8 mouse cellular contexts compared by ENCODE assay signal in the genomic region with DNA sequence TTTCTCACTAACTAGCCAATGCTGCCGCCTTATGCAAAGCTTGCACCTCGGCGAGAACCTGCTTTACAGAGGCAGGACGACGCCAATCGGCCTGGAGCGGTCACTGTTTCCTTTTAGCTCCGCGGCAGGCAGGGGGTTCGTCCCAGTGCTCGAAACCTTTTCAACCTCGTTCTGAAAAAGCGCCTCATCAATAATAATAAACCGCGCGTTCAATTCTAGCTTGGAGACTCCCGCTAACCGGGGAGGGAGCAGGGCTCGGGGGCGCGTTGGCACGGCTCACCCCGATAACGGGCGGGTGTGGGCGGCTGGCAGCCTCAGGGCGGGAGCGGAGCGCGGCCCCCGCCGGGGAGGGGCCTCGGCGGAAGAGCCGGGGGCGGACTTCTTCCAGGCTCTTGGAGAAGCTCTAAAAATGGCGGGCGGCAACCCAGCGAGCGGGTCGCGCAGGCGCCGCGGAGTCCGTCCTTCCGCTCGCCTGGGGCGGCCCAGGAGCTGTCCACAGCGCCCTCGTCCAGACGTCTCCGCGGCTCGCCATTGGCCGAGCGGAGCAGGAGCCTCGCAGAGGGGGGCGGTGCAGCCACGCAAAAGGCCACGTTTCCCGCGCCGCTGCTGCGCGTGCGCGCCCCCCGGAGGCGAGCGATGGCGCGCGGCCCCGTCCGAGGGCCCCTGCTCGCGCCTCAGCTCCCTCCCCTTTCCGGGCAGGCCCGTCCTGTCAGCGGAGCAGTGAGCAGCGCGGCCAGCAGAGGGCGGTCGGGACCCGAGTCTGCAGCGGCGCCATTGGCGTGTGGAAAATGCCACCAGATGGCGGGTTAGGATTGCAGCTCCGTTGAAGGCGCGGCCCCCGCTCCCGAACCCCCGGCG. TPM values are rescaled to one million over a fixed set of nuclear protein-coding genes. Genes with fewer than 3 reads are reported as not detected.
DNase-seq lines count a peak whose midpoint lies in the region; ATAC-seq and TF ChIP-seq lines count a peak whose summit lies in the region.

No protein-coding gene starts in this region.

- H3K27ac ChIP-seq in MEL (ENCODE audit: control insufficient read depth, low read depth, low read length), result peak overlapping the region; percentile 95
- peak overlapping the region; percentile 93 for H3K27ac ChIP-seq in cerebellum, adult 2 months (ENCODE audit: insufficient read depth, low read length)
- peak overlapping the region; percentile 99 for H3K27ac ChIP-seq in forebrain, postnatal 0 days (ENCODE audit: low read depth, low read length)
- H3K27ac ChIP-seq in lung, embryonic 15.5 days, result peak overlapping the region; percentile 100

- H3K27me3 ChIP-seq in MEL (ENCODE audit: control insufficient read depth in 1 of 2, insufficient read depth in 2 of 2, low read length in 2 of 2), result no peaks in the 10 kb centered on the region
- H3K27me3 ChIP-seq in cerebellum, adult 2 months (ENCODE audit: control insufficient read depth, insufficient read depth, low read length), result no peaks in the 10 kb centered on the region
- no peaks in the 10 kb centered on the region for H3K27me3 ChIP-seq in forebrain, postnatal 0 days (ENCODE audit: insufficient read depth, low read length)
- no peaks in the 10 kb centered on the region for H3K27me3 ChIP-seq in lung, embryonic 15.5 days

- peak; percentile 95 for ATAC-seq in forebrain, postnatal 0 days
- ATAC-seq in lung, embryonic 15.5 days (ENCODE audit: borderline replicate concordance, extremely low read depth, low FRiP score, low TSS enrichment), result peak; percentile 98

- peaks cover 34% of the 10 kb centered on the region for H3K79me2 ChIP-seq in MEL (ENCODE audit: control insufficient read depth, insufficient read depth, low read length, poor library complexity)

- no peaks in the 10 kb centered on the region for H3K9me3 ChIP-seq in MEL (replicated peaks; ENCODE audit: insufficient read depth, low read length)
- no peaks in the 10 kb centered on the region for H3K9me3 ChIP-seq in forebrain, postnatal 0 days (ENCODE audit: low read length)
- H3K9me3 ChIP-seq in lung, embryonic 15.5 days, result no peaks in the 10 kb centered on the region

- under 1% methylated on average over 93 of the region's 97 CpGs for WGBS in cerebellum, adult 2 months
- WGBS in forebrain, postnatal 0 days, result 1% methylated on average over 84 of the region's 97 CpGs
- under 1% methylated on average over 84 of the region's 97 CpGs for WGBS in lung, embryonic 15.5 days

- TF ChIP-seq POLR2A in MEL (IDR thresholded peaks at IDR 0.05; ENCODE audit: control insufficient read depth in 1 of 2, insufficient read depth in 1 of 2, low read depth in 1 of 2, low read length in 2 of 2, poor library complexity in 1 of 2), result peak; percentile 60 to 71; a peak in 3 of 4 replicates
- TF ChIP-seq POLR2A in cerebellum, adult 2 months (IDR thresholded peaks at IDR 0.05; ENCODE audit: borderline replicate concordance, insufficient read depth, low read length), result peak; percentile 62; the same call in 1 of the 2 replicates

- H3K4me2 ChIP-seq in forebrain, postnatal 0 days (ENCODE audit: low read depth), result peak overlapping the region; percentile 65
- H3K4me2 ChIP-seq in lung, embryonic 15.5 days, result peak overlapping the region; percentile 79

- H3K4me3 ChIP-seq in MEL (ENCODE audit: control insufficient read depth in 1 of 2, insufficient read depth in 1 of 2, low read depth in 2 of 2, low read length in 2 of 2), result peak overlapping the region; percentile 67 to 88
- H3K4me3 ChIP-seq in cerebellum, adult 2 months (replicated peaks; ENCODE audit: insufficient read depth, low read depth, low read length), result peak overlapping the region; percentile 90
- peak overlapping the region; percentile 87 for H3K4me3 ChIP-seq in forebrain, postnatal 0 days (ENCODE audit: low read depth, low read length)
- H3K4me3 ChIP-seq in lung, embryonic 15.5 days, result peak overlapping the region; percentile 74

- peaks cover 0 to 31% of the 10 kb centered on the region in 2 experiments; a peak in 2 of 4 replicates for H3K36me3 ChIP-seq in MEL (ENCODE audit: control insufficient read depth in 1 of 2, insufficient read depth in 2 of 2, low read length in 2 of 2)
- no peaks in the 10 kb centered on the region for H3K36me3 ChIP-seq in forebrain, postnatal 0 days (ENCODE audit: insufficient read depth)
- no peaks in the 10 kb centered on the region for H3K36me3 ChIP-seq in lung, embryonic 15.5 days

- peak; percentile 82 for TF ChIP-seq RAD21 in MEL (IDR thresholded peaks at IDR 0.05; ENCODE audit: low read depth, low read length)

- peaks cover 12 to 15% of the 10 kb centered on the region in 2 experiments for H3K4me1 ChIP-seq in MEL (ENCODE audit: control insufficient read depth in 1 of 2, insufficient read depth in 2 of 2, low read length in 2 of 2)
- H3K4me1 ChIP-seq in cerebellum, adult 2 months (ENCODE audit: control insufficient read depth, insufficient read depth, low read length), result peaks cover 5% of the 10 kb centered on the region; the same call in 1 of the 2 replicates
- no peaks in the 10 kb centered on the region for H3K4me1 ChIP-seq in forebrain, postnatal 0 days (ENCODE audit: insufficient read depth)
- peaks cover 18% of the 10 kb centered on the region for H3K4me1 ChIP-seq in lung, embryonic 15.5 days

- peak; percentile 98 for DNase-seq in MEL (ENCODE audit: low read depth, low spot score)
- DNase-seq in cerebellum, adult 2 months, result peak; percentile 100
- DNase-seq in forebrain, postnatal 0 days, result peak; percentile 100
- peak; percentile 100 for DNase-seq in heart, postnatal 4 days
- peak; percentile 97 to 100 for DNase-seq in layer of hippocampus, adult 8-10 months (ENCODE audit: low spot score in 2 of 2)
- DNase-seq in ovary, adult 18-20 months (ENCODE audit: low spot score), result peak; percentile 99
- peak; percentile 98 for DNase-seq in thymus, postnatal 0 days (ENCODE audit: low spot score)

- peak in 2 of 3 experiments; percentile 97 to 98; a peak in 5 of 6 replicates for TF ChIP-seq CTCF in MEL (IDR thresholded peaks at IDR 0.05 in 2 of 3, conservative IDR thresholded peaks at IDR 0.05 in 1 of 3; ENCODE audit: control insufficient read depth in 1 of 3, insufficient read depth in 1 of 3, low read depth in 2 of 3, low read length in 3 of 3, poor library complexity in 1 of 3, severe bottlenecking in 1 of 3)
- TF ChIP-seq CTCF in cerebellum, adult 2 months (IDR thresholded peaks at IDR 0.05; ENCODE audit: borderline replicate concordance, insufficient read depth, low read depth, low read length), result peak; percentile 89
- peak; percentile 99 for TF ChIP-seq CTCF in forebrain, postnatal 0 days (IDR thresholded peaks at IDR 0.05; ENCODE audit: low read depth)

- peak in 1 of 2 experiments; percentile 63; a peak in 2 of 4 replicates for TF ChIP-seq EP300 in MEL (IDR thresholded peaks at IDR 0.05; ENCODE audit: low read depth in 1 of 2, low read length in 2 of 2)

- H3K9ac ChIP-seq in MEL (ENCODE audit: control insufficient read depth, low read depth, low read length, poor library complexity, severe bottlenecking), result peak overlapping the region; percentile 93
- peak overlapping the region; percentile 92 for H3K9ac ChIP-seq in forebrain, postnatal 0 days
- H3K9ac ChIP-seq in lung, embryonic 15.5 days, result peak overlapping the region; percentile 95

TF ChIP-seq in MEL, 35 proteins besides CTCF, POLR2A, EP300 and RAD21 (continues in another document):
- TF ChIP-seq USF1 (IDR thresholded peaks at IDR 0.05; ENCODE audit: low read depth, low read length) (peak; percentile 53), SMC3 (IDR thresholded peaks at IDR 0.05; ENCODE audit: low read depth, low read length) (peak; percentile 92), MYC (IDR thresholded peaks at IDR 0.05; ENCODE audit: low read depth, low read length) (0 out of 2 replicates have a peak, but pooled peaks have one; percentile 44), UBTF (IDR thresholded peaks at IDR 0.05; ENCODE audit: borderline replicate concordance, insufficient read depth, low read depth, low read length) (peak; percentile 94; the same call in 1 of the 2 replicates), TBP (IDR thresholded peaks at IDR 0.05; ENCODE audit: low read depth, low read length) (peak; percentile 17), TAL1 (IDR thresholded peaks at IDR 0.05; ENCODE audit: low read length) (no peak), ZC3H11A (IDR thresholded peaks at IDR 0.05; ENCODE audit: low read depth, low read length) (peak; percentile 85), CHD1 (IDR thresholded peaks at IDR 0.05; ENCODE audit: low read depth, low read length) (0 out of 2 replicates have a peak, but pooled peaks have one; percentile 29), MYB (IDR thresholded peaks at IDR 0.05; ENCODE audit: low read depth, low read length) (no peak; the same call in 1 of the 2 replicates), ELF1 (IDR thresholded peaks at IDR 0.05; ENCODE audit: low read depth, low read length) (peak; percentile 56; the same call in 1 of the 2 replicates), NELFE (IDR thresholded peaks at IDR 0.05; ENCODE audit: low read depth, low read length) (peak; percentile 49), ZNF384 (IDR thresholded peaks at IDR 0.05; ENCODE audit: low read depth, low read length) (0 out of 2 replicates have a peak, but pooled peaks have one; percentile 22), RCOR1 (IDR thresholded peaks at IDR 0.05; ENCODE audit: low read depth, low read length) (0 out of 2 replicates have a peak, but pooled peaks have one; percentile 49), JUND (IDR thresholded peaks at IDR 0.05; ENCODE audit: low read depth, low read length) (no peak), GATA1 (IDR thresholded peaks at IDR 0.05; ENCODE audit: low read depth, low read length) (no peak), HCFC1 (IDR thresholded peaks at IDR 0.05; ENCODE audit: low read depth, low read length) (peak; percentile 68), USF2 (IDR thresholded peaks at IDR 0.05; ENCODE audit: borderline replicate concordance in 1 of 2, insufficient read depth in 1 of 2, low read depth in 1 of 2, low read length in 2 of 2) (no peak), POLR2AphosphoS5 (IDR thresholded peaks at IDR 0.05; ENCODE audit: borderline replicate concordance, low read depth, low read length) (no peak), MAX (IDR thresholded peaks at IDR 0.05; ENCODE audit: low read length) (peak; percentile 95)

RNA-seq across cellular contexts. Expression of a gene that starts 45.5 kb away (rescaled TPM):
- total RNA-seq in MEL (2012; rRNA removed), result 30.1 and 33.6 TPM in 2 replicates
- 10 to 100 TPM in 1 of 2 experiments, not detected in 1; 41.7 TPM for polyA plus RNA-seq in MEL (2012; ENCODE audit: insufficient read depth in 1 of 2, insufficient read length in 2 of 2, low read depth in 1 of 2, low replicate concordance in 2 of 2, missing spikeins in 1 of 2)
- 32.0 and 35.0 TPM in 2 replicates for polyA plus RNA-seq in cerebellum, adult 2 months (2012; rRNA removed)
- 51.1 and 65.1 TPM in 2 replicates for total RNA-seq in forebrain, postnatal 0 days (2014; rRNA removed)
- polyA plus RNA-seq in forebrain, postnatal 0 days (2015; fragmentation: Nextera tagmentation; extraction: Ambion mirVana), result 22.4 and 22.9 TPM in 2 replicates
- 10 to 100 TPM; 52.3 to 56.4 TPM for total RNA-seq in heart, postnatal 4 days (2021)
- total RNA-seq in layer of hippocampus, adult 8-10 months (2022), result 10 to 100 TPM; 53.6 to 71.0 (median 63.8) TPM
- 36.6 and 43.1 TPM in 2 replicates for polyA plus RNA-seq in lung, embryonic 15.5 days (2015; fragmentation: Nextera tagmentation; extraction: Ambion mirVana)
- 72.9 and 82.1 TPM in 2 replicates for polyA plus RNA-seq in thymus, postnatal 0 days (2015; fragmentation: Nextera tagmentation; extraction: Ambion mirVana)

Comparison
In these comparisons a context has a peak if more than half of its experiments do, and no peak if none do; other contexts are left out.
1. Peak in every context shown above with its lines: DNase-seq, ATAC-seq, H3K4me3 ChIP-seq and H3K27ac ChIP-seq.